Mouse (Mus musculus) neural tube, embryonic 13.5 days (tissue): Measurements from ENCODE around the gene Gm20388. TPM values are rescaled to one million over a fixed set of nuclear protein-coding genes. Genes with fewer than 3 reads are reported as not detected.
A peak's percentile ranks its signal among the peaks of the same experiment; 100 is the strongest.

Experiments
- ATAC-seq: fragments of 200-750 bp; cut with Nextera tagmentation; 2 replicates; pipeline ENCODE4 v1.8.0; 2017; ENCODE audit warnings: low read depth, mild to moderate bottlenecking, moderate TSS enrichment, moderate library complexity
- H3K27ac ChIP-seq: fragments of 300-500 bp; sonication (generic); replicated peaks from 2 replicates; pipeline ENCODE4 v1.5.1; 2015; ENCODE audit warnings: moderate library complexity, mild to moderate bottlenecking, inconsistent platforms
- H3K27me3 ChIP-seq: fragments of 300-500 bp; sonication (generic); 2 replicates; pipeline ENCODE4 v1.6.1; 2015; ENCODE audit warnings: mild to moderate bottlenecking, inconsistent platforms
- H3K36me3 ChIP-seq: fragments of 300-500 bp; sonication (generic); 2 replicates; pipeline ENCODE4 v1.6.1; 2015; ENCODE audit warnings: mild to moderate bottlenecking, inconsistent platforms
- H3K4me1 ChIP-seq: fragments of 300-500 bp; sonication (generic); replicated peaks from 2 replicates; pipeline ENCODE4 v1.6.1; 2015; ENCODE audit warnings: inconsistent platforms
- H3K4me2 ChIP-seq: fragments of 300-500 bp; sonication (generic); 2 replicates; pipeline ENCODE4 v1.6.1; 2015; ENCODE audit warnings: inconsistent platforms, mild to moderate bottlenecking, moderate library complexity
- H3K4me3 ChIP-seq: fragments of 300-500 bp; sonication (generic); 2 replicates; pipeline ENCODE4 v1.5.1; 2015; ENCODE audit warnings: mild to moderate bottlenecking, inconsistent platforms
- H3K9ac ChIP-seq: fragments of 300-500 bp; sonication (generic); 2 replicates; pipeline ENCODE4 v1.6.1; 2015; ENCODE audit warnings: moderate library complexity, mild to moderate bottlenecking, inconsistent platforms
- H3K9me3 ChIP-seq: fragments of 300-500 bp; sonication (generic); 2 replicates; pipeline ENCODE4 v1.6.1; 2016; ENCODE audit warnings: inconsistent platforms
- WGBS: fragments of 180-500 bp; shearing (Covaris S2); methylation state at CpG from one replicate; pipeline ENCODE4 v1.1.7; 2015; 5-methylcytosine and 5-hydroxymethylcytosine counted together
- polyA plus RNA-seq: library from polyadenylated mRNA; unstranded; fragments of >200 nt; fragmentation: Nextera tagmentation; extraction: Ambion mirVana; gene quantifications from 2 replicates; pipeline ENCODE4 v1.2.1, GENCODE M21; 2015

The Gm20388 gene
- polyA plus RNA-seq, 1 experiment from 2014 or later, result 0.27 TPM

DNA sequence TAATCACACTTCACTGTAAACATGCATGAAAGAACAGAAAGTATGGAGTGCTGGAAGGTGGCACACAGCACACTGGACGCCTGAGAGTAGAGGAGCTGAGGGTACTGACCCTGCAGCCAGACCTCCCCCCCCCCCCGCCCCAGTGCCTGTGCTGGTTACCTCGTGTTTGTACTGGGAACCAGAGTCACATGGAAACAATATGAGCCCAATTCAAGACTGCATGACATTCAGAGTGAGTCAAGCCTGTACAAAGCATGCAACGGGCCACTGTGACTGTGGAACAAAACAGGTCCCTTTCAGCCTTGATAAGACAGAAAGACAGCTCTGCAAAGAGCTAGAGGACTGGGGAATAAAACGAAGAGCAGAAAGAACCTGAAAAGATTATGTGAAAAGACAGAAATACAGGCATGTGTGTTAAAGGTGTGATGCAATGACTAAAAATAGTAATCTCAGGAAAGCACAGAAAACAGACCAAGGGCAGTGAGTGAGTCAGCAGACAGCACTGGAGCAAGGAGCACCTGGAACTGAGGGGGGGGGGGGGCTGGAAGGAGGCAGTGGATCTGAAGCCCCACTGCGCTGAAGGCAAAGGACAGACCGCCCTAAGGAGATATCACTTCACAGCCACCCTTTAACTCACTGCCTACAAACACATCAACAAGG, 3012.9 kb downstream of the Gm20388 start:
- Histone ChIP-seq H3K4me1 (peaks cover 43% of the 10 kb centered on the region), H3K36me3 (no peaks in the 10 kb centered on the region), H3K9ac (0 out of 2 replicates have a peak overlapping the region, but pooled peaks have one; percentile 12), H3K27me3 (no peaks in the 10 kb centered on the region), H3K4me3 (no peak overlapping the region), H3K4me2 (no peak overlapping the region), H3K27ac (no peak overlapping the region), H3K9me3 (no peaks in the 10 kb centered on the region)
- no peak for ATAC-seq
- 64% methylated on average over 7 of the region's 7 CpGs for WGBS

DNA sequence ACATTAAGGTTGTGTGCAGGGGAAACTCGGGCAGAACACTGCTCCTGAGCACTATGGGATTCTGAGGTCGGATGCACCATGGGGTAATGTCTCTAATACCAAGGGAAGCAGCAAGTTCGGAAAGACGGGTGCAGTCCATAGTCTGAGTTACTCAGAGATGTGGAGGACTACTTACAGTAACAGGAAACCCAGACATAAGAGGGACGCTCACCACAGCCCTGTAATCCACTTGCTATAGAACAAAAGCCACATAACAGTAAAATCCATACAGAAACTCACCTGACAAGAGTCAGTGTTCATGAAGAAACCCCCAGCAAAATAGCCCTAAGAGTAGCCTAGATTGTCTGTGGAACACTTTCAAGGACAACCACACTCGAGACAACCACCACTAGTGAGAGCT, 3013.4 kb downstream of the Gm20388 start:
- H3K4me3 ChIP-seq, result no peak overlapping the region
- H3K9me3 ChIP-seq, result no peaks in the 10 kb centered on the region
- H3K27me3 ChIP-seq, result no peaks in the 10 kb centered on the region
- H3K4me1 ChIP-seq, result peaks cover 40% of the 10 kb centered on the region
- ATAC-seq, result no peak
- H3K27ac ChIP-seq, result no peak overlapping the region
- no peak overlapping the region for H3K4me2 ChIP-seq
- H3K36me3 ChIP-seq, result no peaks in the 10 kb centered on the region
- 0 out of 2 replicates have a peak overlapping the region, but pooled peaks have one; percentile 12 for H3K9ac ChIP-seq
- WGBS, result 77% methylated on average over 6 of the region's 6 CpGs

DNA sequence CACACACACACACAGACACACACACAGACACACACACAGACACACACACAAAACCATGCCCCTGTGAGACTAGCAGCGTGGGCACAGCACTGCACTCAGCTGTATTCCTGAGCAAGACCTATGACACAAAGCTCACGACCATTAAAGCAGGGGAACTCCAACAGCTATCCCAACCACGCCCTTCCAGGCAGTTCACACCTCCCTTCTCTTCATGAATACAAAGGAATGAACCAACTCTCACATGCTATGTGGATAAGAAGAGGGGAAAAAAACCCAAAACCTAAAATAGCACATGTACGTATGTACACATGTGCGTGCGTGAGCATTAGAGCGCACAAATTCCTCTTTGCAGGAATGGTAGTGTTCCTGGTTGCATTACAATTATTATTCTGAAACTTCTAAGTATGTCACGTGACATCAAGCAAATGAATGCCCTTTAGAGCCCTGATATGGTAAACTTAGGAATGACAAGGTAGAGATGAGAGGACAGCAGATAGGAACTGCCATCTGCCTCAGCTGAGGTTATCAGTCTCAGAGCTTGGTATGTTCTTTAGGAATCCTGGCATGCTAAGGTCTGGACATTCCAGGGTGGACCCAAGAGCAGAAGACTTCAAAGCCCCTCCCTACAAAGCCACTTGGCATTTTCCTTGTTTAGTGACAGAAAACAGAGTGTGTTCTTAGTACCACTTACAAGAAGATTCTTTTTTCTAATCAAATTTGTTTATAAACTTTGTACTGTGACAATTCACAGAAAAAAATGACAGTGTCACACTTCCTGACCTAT, 3015.5 kb downstream of the Gm20388 start:
- Histone ChIP-seq H3K4me2 (no peak overlapping the region), H3K36me3 (no peaks in the 10 kb centered on the region), H3K4me3 (no peak overlapping the region), H3K9me3 (no peaks in the 10 kb centered on the region), H3K9ac (no peak overlapping the region), H3K27ac (no peak overlapping the region), H3K27me3 (no peaks in the 10 kb centered on the region), H3K4me1 (peaks cover 29% of the 10 kb centered on the region)
- WGBS, result 89% methylated on average over 8 of the region's 8 CpGs
- no peak for ATAC-seq

DNA sequence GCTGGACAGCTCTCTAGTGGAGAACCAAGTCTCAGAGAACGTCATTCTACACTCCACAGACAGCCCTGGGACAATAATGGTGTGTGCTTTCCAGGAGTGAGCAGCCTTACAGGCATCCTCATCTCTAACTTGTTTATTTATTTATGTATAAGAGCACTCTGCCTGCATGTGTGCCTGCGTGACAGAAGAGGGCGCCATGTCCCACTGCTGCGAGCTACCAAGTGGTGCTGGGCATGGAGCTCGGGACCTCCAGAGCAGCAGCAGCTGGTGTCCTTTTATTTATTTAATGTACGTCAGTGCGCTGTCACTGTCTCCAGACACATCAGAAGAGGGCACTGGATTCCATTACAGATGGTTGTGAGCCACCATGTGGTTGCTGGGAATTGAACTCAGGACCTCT, 3016.1 kb downstream of the Gm20388 start:
- WGBS, result 82% methylated on average over 7 of the region's 7 CpGs
- no peaks in the 10 kb centered on the region for H3K27me3 ChIP-seq

DNA sequence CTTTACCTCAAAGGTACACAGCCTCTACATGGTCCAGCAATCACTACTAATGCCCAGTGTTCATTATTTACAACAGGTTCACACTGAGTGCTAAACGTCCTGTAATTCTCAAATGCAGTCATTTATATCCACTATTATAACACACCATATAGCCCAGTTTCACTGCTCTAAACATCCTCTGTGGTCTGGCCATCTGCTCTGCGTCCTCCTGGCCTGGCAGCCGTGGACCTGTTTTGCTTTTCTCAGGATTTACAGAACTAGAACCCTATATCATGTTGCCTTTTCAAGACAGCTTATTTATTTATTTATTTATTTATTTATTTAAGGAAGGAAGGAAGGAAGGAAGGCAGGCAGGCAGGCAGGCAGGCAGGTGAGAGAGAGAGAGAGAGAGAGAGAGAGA, 3017.2 kb downstream of the Gm20388 start:
- Histone ChIP-seq H3K27me3 (no peaks in the 10 kb centered on the region), H3K9me3 (no peaks in the 10 kb centered on the region), H3K27ac (no peak overlapping the region), H3K9ac (no peak overlapping the region), H3K36me3 (no peaks in the 10 kb centered on the region), H3K4me1 (peaks cover 26% of the 10 kb centered on the region), H3K4me2 (no peak overlapping the region), H3K4me3 (no peak overlapping the region)
- no peak for ATAC-seq
- 84% methylated on average over 3 of the region's 3 CpGs for WGBS

More for the DNA sequence above, 3016.1 kb downstream of the Gm20388 start:
- Histone ChIP-seq H3K27ac (no peak overlapping the region), H3K9me3 (no peaks in the 10 kb centered on the region), H3K4me3 (no peak overlapping the region), H3K9ac (no peak overlapping the region), H3K36me3 (no peaks in the 10 kb centered on the region), H3K4me2 (no peak overlapping the region), H3K4me1 (peaks cover 26% of the 10 kb centered on the region)
- ATAC-seq, result no peak

DNA sequence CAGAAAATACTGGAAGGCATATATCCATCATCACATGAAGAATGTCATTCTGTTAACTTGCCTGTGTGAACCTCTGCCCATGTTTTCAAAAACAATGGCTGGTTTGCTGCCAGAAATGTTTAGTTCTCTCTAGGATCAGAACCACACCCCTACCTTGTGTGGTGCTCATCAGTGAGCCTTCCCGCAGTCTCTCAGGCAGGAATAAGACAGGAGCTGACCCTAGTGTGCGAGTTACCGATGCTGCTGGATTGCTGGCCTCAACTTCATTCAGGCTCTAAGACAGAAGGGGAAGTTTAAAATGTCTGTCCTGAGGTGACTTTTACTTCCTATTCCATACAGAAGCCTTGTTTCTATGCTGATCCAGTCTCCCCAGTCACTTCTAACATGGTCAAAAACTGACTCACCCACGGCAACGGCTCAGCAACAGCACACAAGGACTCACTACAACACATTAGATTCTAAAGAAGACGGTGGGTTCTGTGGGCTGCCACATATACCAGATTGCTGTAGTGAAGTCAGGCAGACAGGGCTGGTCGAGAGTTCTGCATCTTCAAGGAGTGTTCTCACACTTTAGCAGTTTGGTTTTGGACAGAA, 3018.1 kb downstream of the Gm20388 start:
- H3K9me3 ChIP-seq, result no peaks in the 10 kb centered on the region
- H3K4me2 ChIP-seq, result no peak overlapping the region
- H3K4me1 ChIP-seq, result peaks cover 23% of the 10 kb centered on the region
- H3K27ac ChIP-seq, result no peak overlapping the region
- H3K9ac ChIP-seq, result no peak overlapping the region
- H3K27me3 ChIP-seq, result no peaks in the 10 kb centered on the region
- no peak overlapping the region for H3K4me3 ChIP-seq
- 91% methylated on average over 7 of the region's 7 CpGs for WGBS
- no peaks in the 10 kb centered on the region for H3K36me3 ChIP-seq
- ATAC-seq, result no peak

DNA sequence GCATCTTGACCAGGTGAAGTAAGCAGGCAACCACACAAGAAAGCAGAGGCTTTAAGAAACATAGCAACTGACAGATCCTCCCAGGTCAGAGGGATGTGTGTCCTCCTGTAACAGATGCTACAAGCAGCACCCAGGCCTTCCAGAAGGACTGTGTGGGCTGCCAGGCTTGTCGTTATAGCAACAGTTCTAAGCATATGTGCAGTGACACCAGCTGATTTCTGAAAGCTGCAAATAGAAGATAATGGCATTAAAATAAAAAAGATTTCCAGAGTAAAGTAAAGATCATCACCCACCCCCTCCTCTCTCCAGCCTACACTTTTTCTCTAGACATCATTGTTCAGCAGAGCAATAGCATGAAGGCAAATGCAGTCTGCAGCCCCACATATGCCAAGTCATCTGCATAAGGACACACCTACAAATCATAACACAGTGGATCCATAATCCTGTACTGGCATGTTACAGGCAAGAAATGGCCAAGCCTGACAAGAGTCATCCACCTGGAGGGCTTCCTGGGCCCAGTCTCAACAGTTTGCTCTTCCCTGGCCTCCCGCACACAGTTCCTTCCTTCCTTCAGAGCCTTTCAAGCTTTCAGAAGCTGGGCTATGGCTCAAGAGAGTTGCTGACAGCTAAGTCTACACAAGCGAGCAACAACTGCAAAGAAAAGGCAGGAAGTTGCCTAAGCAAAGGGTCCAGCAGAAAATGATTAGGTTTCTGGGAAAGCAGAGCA, 3021.4 kb downstream of the Gm20388 start:
- WGBS, result 74% methylated on average over 3 of the region's 3 CpGs
- H3K27me3 ChIP-seq, result no peaks in the 10 kb centered on the region
- H3K27ac ChIP-seq, result no peak overlapping the region
- no peak for ATAC-seq
- no peak overlapping the region for H3K4me3 ChIP-seq
- no peaks in the 10 kb centered on the region for H3K36me3 ChIP-seq
- no peaks in the 10 kb centered on the region for H3K9me3 ChIP-seq
- no peak overlapping the region for H3K4me2 ChIP-seq
- H3K9ac ChIP-seq, result no peak overlapping the region
- peaks cover 47% of the 10 kb centered on the region for H3K4me1 ChIP-seq

DNA sequence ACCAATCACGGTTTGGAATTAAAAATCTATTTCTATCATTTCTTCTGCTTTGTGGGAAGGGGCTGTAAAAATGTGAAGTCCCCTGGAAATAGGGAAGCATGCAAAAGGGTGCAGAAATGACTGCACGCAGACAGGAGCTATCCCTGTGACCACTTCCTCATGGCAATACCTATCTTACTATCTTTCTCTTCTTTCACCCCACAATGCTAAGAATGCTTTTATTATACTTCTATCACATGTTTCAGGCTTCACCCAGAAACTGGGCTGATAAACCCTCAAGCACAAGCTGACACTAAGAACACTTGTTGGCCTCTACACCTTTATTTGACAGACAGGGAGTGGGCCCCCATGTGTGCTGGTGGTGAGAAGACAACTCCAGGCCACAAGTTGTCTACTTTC, 3021.9 kb downstream of the Gm20388 start:
- H3K9ac ChIP-seq, result no peak overlapping the region
- 96% methylated on average over 2 of the region's 2 CpGs for WGBS
- no peaks in the 10 kb centered on the region for H3K27me3 ChIP-seq
- H3K4me1 ChIP-seq, result peaks cover 51% of the 10 kb centered on the region
- no peak overlapping the region for H3K4me2 ChIP-seq
- no peaks in the 10 kb centered on the region for H3K9me3 ChIP-seq
- ATAC-seq, result no peak
- no peak overlapping the region for H3K4me3 ChIP-seq
- no peak overlapping the region for H3K27ac ChIP-seq
- H3K36me3 ChIP-seq, result no peaks in the 10 kb centered on the region

DNA sequence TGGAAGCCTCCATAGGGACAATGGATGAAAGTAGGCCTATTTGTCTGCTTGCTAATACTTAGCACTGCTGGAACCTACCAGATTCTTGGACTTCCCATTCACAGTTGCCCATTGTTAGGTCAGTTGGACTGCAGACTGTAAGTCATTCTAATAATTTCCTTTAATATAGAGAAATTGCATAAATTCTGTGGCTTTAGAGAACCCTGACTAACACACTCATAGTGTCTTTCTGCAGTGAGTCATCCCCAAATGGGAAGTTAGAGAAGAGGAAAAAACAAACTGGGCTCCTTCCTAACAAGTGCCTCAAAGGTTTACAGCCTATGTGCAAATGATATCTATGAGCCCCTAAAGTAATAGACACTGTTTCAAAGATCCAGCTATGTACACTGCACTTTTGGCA, 3023.3 kb downstream of the Gm20388 start:
- peaks cover 64% of the 10 kb centered on the region for H3K4me1 ChIP-seq
- no peaks in the 10 kb centered on the region for H3K9me3 ChIP-seq

DNA sequence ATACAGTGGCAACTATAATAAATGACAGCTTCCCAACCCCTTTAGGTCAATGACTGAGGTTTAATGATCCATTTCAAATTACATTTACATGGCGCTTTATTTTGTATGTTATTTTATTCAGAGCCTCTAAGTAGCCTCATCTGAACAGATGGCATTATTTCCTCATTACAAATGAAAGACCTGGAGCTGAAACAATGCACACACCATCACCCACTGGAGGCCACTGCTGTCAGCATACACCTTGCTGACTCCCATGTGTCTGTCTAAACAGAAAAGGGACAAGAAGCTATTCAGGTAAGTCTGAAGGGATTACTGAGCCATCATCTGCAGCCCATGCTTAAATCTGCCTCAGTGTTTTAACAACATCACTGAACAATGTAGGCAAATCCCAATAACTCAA, 3024.5 kb downstream of the Gm20388 start:
- H3K9ac ChIP-seq, result peak overlapping the region; percentile 4; the same call in 1 of the 2 replicates
- H3K4me3 ChIP-seq, result no peak overlapping the region
- no peaks in the 10 kb centered on the region for H3K27me3 ChIP-seq
- no peaks in the 10 kb centered on the region for H3K36me3 ChIP-seq
- 30% methylated on average over 1 of the region's 1 CpGs for WGBS
- H3K4me2 ChIP-seq, result no peak overlapping the region
- no peaks in the 10 kb centered on the region for H3K9me3 ChIP-seq
- H3K27ac ChIP-seq, result peak overlapping the region; percentile 55
- ATAC-seq, result peak; percentile 63
- peaks cover 70% of the 10 kb centered on the region for H3K4me1 ChIP-seq

More for the DNA sequence above, 3023.3 kb downstream of the Gm20388 start:
- ATAC-seq, result no peak
- Histone ChIP-seq H3K27me3 (no peaks in the 10 kb centered on the region), H3K4me3 (no peak overlapping the region), H3K9ac (no peak overlapping the region), H3K27ac (no peak overlapping the region), H3K36me3 (no peaks in the 10 kb centered on the region), H3K4me2 (no peak overlapping the region)

DNA sequence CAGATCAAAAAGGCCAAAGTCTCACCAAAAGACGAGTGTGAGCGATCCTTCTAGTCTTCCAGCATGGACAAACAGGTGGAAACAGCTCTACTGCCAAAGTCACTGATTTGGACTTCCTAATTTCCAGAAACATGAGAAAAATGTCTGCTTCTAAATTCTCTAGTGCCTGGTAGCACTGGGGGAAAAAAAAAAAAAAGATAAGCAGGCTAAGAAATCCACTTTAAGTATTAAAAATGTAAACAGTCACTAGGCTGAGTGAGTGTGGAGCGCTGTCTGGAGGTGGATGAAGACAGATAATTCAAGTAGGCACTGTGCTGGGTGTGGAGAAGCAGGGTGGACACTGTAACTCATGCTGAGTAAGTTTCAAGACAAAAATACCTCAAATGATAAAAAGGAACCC, 3025.3 kb downstream of the Gm20388 start:
- Histone ChIP-seq H3K4me1 (peaks cover 70% of the 10 kb centered on the region), H3K4me3 (no peak overlapping the region), H3K9ac (0 out of 2 replicates have a peak overlapping the region, but pooled peaks have one; percentile 4), H3K4me2 (no peak overlapping the region), H3K9me3 (no peaks in the 10 kb centered on the region), H3K36me3 (no peaks in the 10 kb centered on the region), H3K27me3 (no peaks in the 10 kb centered on the region), H3K27ac (no peak overlapping the region)
- 90% methylated on average over 3 of the region's 3 CpGs for WGBS
- no peak for ATAC-seq

DNA sequence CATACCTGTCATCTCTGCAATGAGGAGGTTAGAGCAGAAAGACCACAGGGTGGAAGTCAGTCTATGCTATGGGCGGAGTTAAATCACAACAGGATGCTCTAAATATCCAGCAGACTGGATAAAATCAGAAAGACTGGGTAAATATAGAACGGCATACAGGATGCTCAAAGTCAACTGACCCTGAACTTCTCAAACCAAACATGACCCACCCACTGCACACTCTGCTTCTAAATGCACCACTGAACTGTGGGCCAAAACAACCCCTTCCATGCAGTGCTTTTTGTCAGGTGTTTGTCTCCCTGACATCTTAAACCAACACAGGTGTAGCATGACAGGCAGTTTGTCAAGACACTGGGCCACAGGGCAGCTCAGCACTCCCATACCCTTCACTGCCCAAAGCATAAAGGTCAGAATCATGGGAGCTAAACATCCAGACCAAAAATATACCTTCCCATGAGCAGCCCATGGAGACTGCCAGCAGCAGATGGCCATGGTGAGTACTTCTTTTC, 3027.0 kb downstream of the Gm20388 start:
- Histone ChIP-seq H3K9ac (no peak overlapping the region), H3K36me3 (no peaks in the 10 kb centered on the region), H3K9me3 (no peaks in the 10 kb centered on the region), H3K27me3 (no peaks in the 10 kb centered on the region), H3K4me2 (no peak overlapping the region), H3K4me3 (no peak overlapping the region), H3K4me1 (peaks cover 62% of the 10 kb centered on the region), H3K27ac (no peak overlapping the region)
- no peak for ATAC-seq
- 89% methylated on average over 2 of the region's 2 CpGs for WGBS
